Mouse (Mus musculus): ENCODE results near the gene Rtn4rl1.

- no peak for TF ChIP-seq CTCF (IDR thresholded peaks at IDR 0.05; ENCODE audit: control insufficient read depth, insufficient read depth, insufficient read length)
- no peak for TF ChIP-seq USF1 (IDR thresholded peaks at IDR 0.05; ENCODE audit: low read depth)
- TF ChIP-seq MAX (IDR thresholded peaks at IDR 0.05): no peak
- no peak for TF ChIP-seq MYOD1 (IDR thresholded peaks at IDR 0.05; ENCODE audit: control insufficient read depth, insufficient read length, low read depth)
- no peak for TF ChIP-seq MYOG (IDR thresholded peaks at IDR 0.05; ENCODE audit: control insufficient read depth, extremely low read depth, insufficient read length)
These were observed 702 bp downstream of the Rtn4rl1 start for GRCm38 (mm10) chr11:75194121-75194849.

Measured in C2C12 (cell line).